ENCODE assay signal across 8 mouse cellular contexts in genomic region chr12:21318143-21318895, GRCm38 (mm10). TPM values are rescaled to one million over a fixed set of nuclear protein-coding genes. Genes with fewer than 3 reads are reported as not detected.
DNase-seq lines count a peak whose midpoint lies in the region; ATAC-seq and TF ChIP-seq lines count a peak whose summit lies in the region.

No protein-coding gene starts in this region.

- peaks cover 43% of the 10 kb centered on the region for H3K36me3 ChIP-seq in heart, postnatal 0 days (replicated peaks; ENCODE audit: control insufficient read depth, insufficient read depth, low read length)
- peaks cover 7% of the 10 kb centered on the region for H3K36me3 ChIP-seq in heart, embryonic 11.5 days (ENCODE audit: control insufficient read depth, insufficient read depth, low read length)
- H3K36me3 ChIP-seq in E14TG2a.4 (ENCODE audit: insufficient read depth, low read length) (peaks cover 68% of the 10 kb centered on the region), myocyte (ENCODE audit: control insufficient read depth, insufficient read depth) (peaks cover 26% of the 10 kb centered on the region)
- H3K36me3 ChIP-seq in stomach, postnatal 0 days (ENCODE audit: control insufficient read depth, insufficient read depth, low read length), result peaks cover 7% of the 10 kb centered on the region

- no peak for TF ChIP-seq EP300 in heart, postnatal 0 days (IDR thresholded peaks at IDR 0.05; ENCODE audit: low read depth)
- TF ChIP-seq EP300 in stomach, postnatal 0 days (optimal IDR thresholded peaks at IDR 0.05), result no peak

- peaks cover 5% of the 10 kb centered on the region; the same call in 1 of the 2 replicates for H3K4me1 ChIP-seq in heart, postnatal 0 days (ENCODE audit: control insufficient read depth, insufficient read depth)
- H3K4me1 ChIP-seq in heart, embryonic 11.5 days (ENCODE audit: control insufficient read depth, insufficient read depth, low read length), result peaks cover 3% of the 10 kb centered on the region; the same call in 1 of the 2 replicates
- H3K4me1 ChIP-seq in E14TG2a.4 (replicated peaks; ENCODE audit: low read depth, low read length), result peaks cover 23% of the 10 kb centered on the region
- H3K4me1 ChIP-seq in stomach, postnatal 0 days (replicated peaks; ENCODE audit: control insufficient read depth, insufficient read depth), result no peaks in the 10 kb centered on the region

- no peak overlapping the region for H3K4me3 ChIP-seq in heart, postnatal 0 days (ENCODE audit: low read depth, low read length)
- no peak overlapping the region for H3K4me3 ChIP-seq in heart, embryonic 11.5 days (ENCODE audit: low read depth, low read length)
- no peak overlapping the region for H3K4me3 ChIP-seq in E14TG2a.4 (replicated peaks; ENCODE audit: low read length)
- H3K4me3 ChIP-seq in myocyte, result peak overlapping the region; percentile 68
- H3K4me3 ChIP-seq in stomach, postnatal 0 days (ENCODE audit: low read depth, low read length), result no peak overlapping the region

- no peak overlapping the region for H3K27ac ChIP-seq in heart, postnatal 0 days (ENCODE audit: low read depth)
- H3K27ac ChIP-seq in heart, embryonic 11.5 days (ENCODE audit: low read depth, low read length), result no peak overlapping the region
- H3K27ac ChIP-seq in stomach, postnatal 0 days (replicated peaks), result no peak overlapping the region

- H3K27me3 ChIP-seq in heart, postnatal 0 days (ENCODE audit: control insufficient read depth, insufficient read depth, low read length), result no peaks in the 10 kb centered on the region
- H3K27me3 ChIP-seq in heart, embryonic 11.5 days (ENCODE audit: control insufficient read depth, insufficient read depth, low read length), result no peaks in the 10 kb centered on the region
- H3K27me3 ChIP-seq in E14TG2a.4 (ENCODE audit: insufficient read depth, low read length) (peaks cover 8% of the 10 kb centered on the region; the same call in 1 of the 2 replicates), myocyte (ENCODE audit: control insufficient read depth, insufficient read depth, insufficient read length) (no peaks in the 10 kb centered on the region)
- no peaks in the 10 kb centered on the region for H3K27me3 ChIP-seq in stomach, postnatal 0 days (ENCODE audit: control insufficient read depth, insufficient read depth, low read length)

- no peaks in the 10 kb centered on the region for H3K9me3 ChIP-seq in heart, postnatal 0 days (replicated peaks; ENCODE audit: control insufficient read depth, low read length)
- no peaks in the 10 kb centered on the region for H3K9me3 ChIP-seq in heart, embryonic 11.5 days (replicated peaks; ENCODE audit: control insufficient read depth, low read length)
- H3K9me3 ChIP-seq in E14TG2a.4 (ENCODE audit: low read length), result no peaks in the 10 kb centered on the region
- H3K9me3 ChIP-seq in stomach, postnatal 0 days (ENCODE audit: control insufficient read depth, low read length), result no peaks in the 10 kb centered on the region

- peak; percentile 45 for DNase-seq in heart, postnatal 0 days (ENCODE audit: low spot score)
- DNase-seq in c-Kit-positive CD71-positive TER-119-negative erythroid progenitor cells, embryonic 14.5 days (ENCODE audit: low read depth), result peak; percentile 66
- DNase-seq in frontal cortex, postnatal 36 days (ENCODE audit: low spot score in 2 of 2), result peak; percentile 51 to 66
- DNase-seq in layer of hippocampus, postnatal 14 days (ENCODE audit: low spot score in 2 of 2), result peak; percentile 32 to 55
- DNase-seq in stomach, postnatal 0 days (ENCODE audit: low spot score), result peak; percentile 47

- no peak overlapping the region for H3K9ac ChIP-seq in heart, postnatal 0 days (replicated peaks; ENCODE audit: low read depth, low read length)
- H3K9ac ChIP-seq in heart, embryonic 11.5 days (ENCODE audit: low read depth, low read length), result no peak overlapping the region
- H3K9ac ChIP-seq in stomach, postnatal 0 days (ENCODE audit: low read length), result no peak overlapping the region

- no peak for TF ChIP-seq POLR2A in myocyte (IDR thresholded peaks at IDR 0.05; ENCODE audit: insufficient read length, low read depth)

- no peaks in the 10 kb centered on the region for H3K79me2 ChIP-seq in myocyte (ENCODE audit: control insufficient read depth, insufficient read depth)

- 82% methylated on average over 12 of the region's 12 CpGs for WGBS in heart, postnatal 0 days
- 76% methylated on average over 12 of the region's 12 CpGs for WGBS in heart, embryonic 11.5 days (ENCODE audit: insufficient replicate concordance)
- 80% methylated on average over 12 of the region's 12 CpGs for WGBS in stomach, postnatal 0 days

- no peak for ATAC-seq in heart, postnatal 0 days (ENCODE audit: insufficient read depth, low read depth)
- no peak for ATAC-seq in heart, embryonic 11.5 days (replicated peaks; ENCODE audit: insufficient number of reproducible peaks, low FRiP score, low TSS enrichment)
- ATAC-seq in stomach, postnatal 0 days (ENCODE audit: low FRiP score, low TSS enrichment), result no peak

- H3ac ChIP-seq in myocyte (ENCODE audit: control insufficient read depth, insufficient read length), result no peak overlapping the region

- peak; percentile 64 for TF ChIP-seq CTCF in heart, postnatal 0 days (IDR thresholded peaks at IDR 0.05; ENCODE audit: low read depth)
- TF ChIP-seq CTCF in E14TG2a.4 (conservative IDR thresholded peaks at IDR 0.05; ENCODE audit: low read length), result peak; percentile 88
- peak; percentile 83 for TF ChIP-seq CTCF in stomach, postnatal 0 days (IDR thresholded peaks at IDR 0.05; ENCODE audit: low read depth)

- H3K4me2 ChIP-seq in heart, postnatal 0 days (ENCODE audit: low read depth, low read length), result no peak overlapping the region
- H3K4me2 ChIP-seq in heart, embryonic 11.5 days, result no peak overlapping the region
- peak overlapping the region; percentile 71 for H3K4me2 ChIP-seq in myocyte (ENCODE audit: low read depth)
- no peak overlapping the region for H3K4me2 ChIP-seq in stomach, postnatal 0 days (replicated peaks; ENCODE audit: low read depth)

TF ChIP-seq in myocyte, 11 proteins besides CTCF, POLR2A, EP300 and RAD21:
- TF ChIP-seq E2F4 (IDR thresholded peaks at IDR 0.05; ENCODE audit: insufficient read depth) (no peak), REST (IDR thresholded peaks at IDR 0.05; ENCODE audit: insufficient read depth, insufficient read length) (no peak), TCF3 (IDR thresholded peaks at IDR 0.05; ENCODE audit: insufficient read length, low read depth) (no peak), CEBPB (IDR thresholded peaks at IDR 0.05; ENCODE audit: insufficient read depth, poor library complexity, severe bottlenecking) (no peak), TCF12 (IDR thresholded peaks at IDR 0.05; ENCODE audit: insufficient read depth, poor library complexity, severe bottlenecking) (no peak), SRF (IDR thresholded peaks at IDR 0.05; ENCODE audit: control insufficient read depth, insufficient read length, low read depth) (no peak), MYOD1 (IDR thresholded peaks at IDR 0.05; ENCODE audit: control insufficient read depth in 1 of 3, insufficient read length in 2 of 3, low read depth in 2 of 3) (no peak), POLR2AphosphoS2 (IDR thresholded peaks at IDR 0.05; ENCODE audit: insufficient read length, low read depth) (no peak), USF1 (IDR thresholded peaks at IDR 0.05; ENCODE audit: low read depth) (no peak), MAX (IDR thresholded peaks at IDR 0.05; ENCODE audit: low read depth) (no peak), MYOG (IDR thresholded peaks at IDR 0.05; ENCODE audit: control insufficient read depth in 1 of 3, insufficient read depth in 1 of 3, insufficient read length in 2 of 3, low read depth in 2 of 3) (no peak)

RNA-seq across cellular contexts. Expression of gene Iah1, which starts 2.1 kb away (rescaled TPM):
- 41.3 and 59.2 TPM in 2 replicates for total RNA-seq in heart, postnatal 0 days (2014; rRNA removed; ENCODE audit: low replicate concordance)
- 44.8 and 49.0 TPM in 2 replicates for polyA plus RNA-seq in heart, postnatal 0 days (2015; fragmentation: Nextera tagmentation; extraction: Ambion mirVana)
- 42.9 and 50.2 TPM in 2 replicates for polyA plus RNA-seq in heart, embryonic 11.5 days (2014; fragmentation: Nextera tagmentation; extraction: Ambion mirVana)
- total RNA-seq in layer of hippocampus, postnatal 14 days (2021), result 10 to 100 TPM; 17.6 to 19.2 TPM
- 79.5 TPM for polyA plus RNA-seq in myocyte (2012; fragmentation: generic; extraction: Trizol)
- polyA plus RNA-seq in stomach, postnatal 0 days (2015; fragmentation: Nextera tagmentation; extraction: Ambion mirVana), result 43.1 and 45.1 TPM in 2 replicates

RNA-seq across cellular contexts. Expression of gene Itgb1bp1, which starts 32.2 kb away (rescaled TPM):
- total RNA-seq in heart, postnatal 0 days (2014; rRNA removed; ENCODE audit: low replicate concordance), result 29.8 and 37.5 TPM in 2 replicates
- 42.1 and 43.4 TPM in 2 replicates for polyA plus RNA-seq in heart, postnatal 0 days (2015; fragmentation: Nextera tagmentation; extraction: Ambion mirVana)
- 36.6 and 41.6 TPM in 2 replicates for polyA plus RNA-seq in heart, embryonic 11.5 days (2014; fragmentation: Nextera tagmentation; extraction: Ambion mirVana)
- total RNA-seq in layer of hippocampus, postnatal 14 days (2021), result 10 to 100 TPM; 38.9 to 39.7 TPM
- polyA plus RNA-seq in myocyte (2012; fragmentation: generic; extraction: Trizol), result 45.4 TPM
- polyA plus RNA-seq in stomach, postnatal 0 days (2015; fragmentation: Nextera tagmentation; extraction: Ambion mirVana), result 31.6 and 32.6 TPM in 2 replicates

RNA-seq across cellular contexts. Expression of gene Cpsf3, which starts 33.1 kb away (rescaled TPM):
- total RNA-seq in heart, postnatal 0 days (2014; rRNA removed; ENCODE audit: low replicate concordance), result 26.7 and 28.6 TPM in 2 replicates
- polyA plus RNA-seq in heart, postnatal 0 days (2015; fragmentation: Nextera tagmentation; extraction: Ambion mirVana), result 51.8 and 52.5 TPM in 2 replicates
- 80.7 and 88.5 TPM in 2 replicates for polyA plus RNA-seq in heart, embryonic 11.5 days (2014; fragmentation: Nextera tagmentation; extraction: Ambion mirVana)
- 10 to 100 TPM; 51.3 to 64.0 TPM for total RNA-seq in layer of hippocampus, postnatal 14 days (2021)
- polyA plus RNA-seq in myocyte (2012; fragmentation: generic; extraction: Trizol), result 50.5 TPM
- polyA plus RNA-seq in stomach, postnatal 0 days (2015; fragmentation: Nextera tagmentation; extraction: Ambion mirVana), result 45.2 and 48.1 TPM in 2 replicates

RNA-seq across cellular contexts. Expression of gene Adam17, which starts 55.1 kb away (rescaled TPM):
- 19.0 and 24.9 TPM in 2 replicates for total RNA-seq in heart, postnatal 0 days (2014; rRNA removed; ENCODE audit: low replicate concordance)
- polyA plus RNA-seq in heart, postnatal 0 days (2015; fragmentation: Nextera tagmentation; extraction: Ambion mirVana), result 16.5 and 16.6 TPM in 2 replicates
- 28.7 and 36.0 TPM in 2 replicates for polyA plus RNA-seq in heart, embryonic 11.5 days (2014; fragmentation: Nextera tagmentation; extraction: Ambion mirVana)
- 10 to 100 TPM; 22.8 to 26.3 TPM for total RNA-seq in layer of hippocampus, postnatal 14 days (2021)
- 13.4 TPM for polyA plus RNA-seq in myocyte (2012; fragmentation: generic; extraction: Trizol)
- polyA plus RNA-seq in stomach, postnatal 0 days (2015; fragmentation: Nextera tagmentation; extraction: Ambion mirVana), result 16.2 and 16.9 TPM in 2 replicates
